Mouse (Mus musculus): ENCODE measurements around the gene Pfas. TPM values are rescaled to one million over a fixed set of nuclear protein-coding genes. Genes with fewer than 3 reads are reported as not detected.
A peak's percentile ranks its signal among the peaks of the same experiment; 100 is the strongest.

The Pfas gene
- total and polyA plus RNA-seq, 2 experiments from 2014 or later = 14.2 to 29.7 TPM

DNA sequence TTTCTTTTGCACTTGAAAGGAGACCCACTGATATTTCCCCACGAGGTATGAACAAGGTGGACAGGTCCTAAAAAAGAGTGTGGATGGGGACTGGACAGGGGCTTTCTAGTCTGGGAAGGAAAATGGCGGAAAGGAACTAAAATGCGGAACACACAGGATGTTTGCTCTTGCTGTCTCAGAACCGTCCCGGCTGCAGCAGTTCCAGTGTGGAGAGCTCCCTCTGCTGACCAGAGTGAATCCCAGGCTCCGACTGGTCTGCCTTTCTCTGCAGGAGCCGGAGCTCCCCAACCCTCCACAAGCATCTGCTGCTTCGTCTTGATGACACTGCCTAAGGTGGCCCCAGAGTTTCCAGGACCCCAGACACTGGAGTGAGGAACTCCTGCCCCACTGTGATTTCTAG, 27.6 kb upstream of the Pfas start:
- peaks cover 33% of the 10 kb centered on the region for H3K36me3 ChIP-seq (ENCODE audit: insufficient read depth)
- H3K4me2 ChIP-seq (ENCODE audit: low read depth) = peak overlapping the region; percentile 53
- peaks cover 19% of the 10 kb centered on the region; the same call in 1 of the 2 replicates for H3K4me1 ChIP-seq (ENCODE audit: insufficient read depth)
- peak; percentile 78 for TF ChIP-seq CTCF (IDR thresholded peaks at IDR 0.05; ENCODE audit: low read depth)
- H3K4me3 ChIP-seq (ENCODE audit: low read depth, low read length) = peak overlapping the region; percentile 75; the same call in 1 of the 2 replicates
- H3K9me3 ChIP-seq (ENCODE audit: low read length) = no peaks in the 10 kb centered on the region
- peak overlapping the region; percentile 84 for H3K27ac ChIP-seq (ENCODE audit: low read depth, low read length)
- peak; percentile 85 for DNase-seq
- ATAC-seq = peak; percentile 38
- H3K9ac ChIP-seq = no peak overlapping the region
- no peaks in the 10 kb centered on the region for H3K27me3 ChIP-seq (ENCODE audit: insufficient read depth, low read length)
- 3% methylated on average over 8 of the region's 8 CpGs for WGBS

DNA sequence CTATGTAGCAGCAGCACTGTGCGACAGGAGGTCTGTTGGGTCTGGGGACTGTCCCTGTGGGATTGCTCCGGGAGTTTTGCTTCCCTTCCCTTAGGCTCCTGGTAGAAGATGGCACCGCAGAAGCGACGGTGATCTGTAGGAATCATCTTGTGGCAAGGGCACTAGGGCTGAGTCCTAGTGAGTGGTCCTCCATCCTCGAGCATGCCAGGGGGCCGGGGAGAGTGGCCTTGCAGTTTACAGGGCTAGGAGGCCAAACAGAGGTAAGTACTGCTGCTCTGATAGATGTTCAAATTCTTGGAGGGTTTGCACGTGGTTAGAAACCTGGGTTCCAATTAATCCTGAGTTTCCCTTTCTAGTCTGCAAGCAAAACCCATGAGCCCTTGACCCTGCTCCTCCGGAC, 27.2 kb upstream of the Pfas start:
- WGBS = 80% methylated on average over 9 of the region's 9 CpGs
- Histone ChIP-seq H3K36me3 (ENCODE audit: insufficient read depth) (peaks cover 37% of the 10 kb centered on the region), H3K4me3 (ENCODE audit: low read depth, low read length) (no peak overlapping the region)

DNA sequence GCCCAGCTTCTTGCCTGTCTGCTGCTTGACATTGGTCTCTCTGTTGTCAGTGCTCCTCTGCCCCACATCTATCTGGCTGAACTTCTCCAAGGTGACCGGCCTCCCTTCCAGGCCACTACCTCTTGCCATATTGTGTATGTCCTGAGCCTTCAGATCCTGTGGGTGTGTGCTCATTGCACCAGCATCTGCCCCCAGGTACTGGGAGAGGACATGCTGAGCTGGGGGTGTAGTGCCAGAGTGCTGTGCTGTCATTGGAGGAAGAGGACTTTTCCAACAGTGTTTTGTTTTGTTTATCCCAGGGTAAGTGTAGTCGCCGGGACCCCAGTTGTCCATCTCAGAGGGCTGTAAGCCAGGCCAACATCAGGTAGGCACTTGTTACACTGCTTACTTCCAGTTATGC, 26.3 kb upstream of the Pfas start:
- ATAC-seq = no peak
- peaks cover 44% of the 10 kb centered on the region for H3K36me3 ChIP-seq (ENCODE audit: insufficient read depth)
- 93% methylated on average over 3 of the region's 3 CpGs for WGBS

More for the DNA sequence above, 27.2 kb upstream of the Pfas start:
- TF ChIP-seq CTCF (IDR thresholded peaks at IDR 0.05; ENCODE audit: low read depth) = no peak
- no peak for DNase-seq
- Histone ChIP-seq H3K27ac (ENCODE audit: low read depth, low read length) (peak overlapping the region; percentile 84), H3K4me2 (ENCODE audit: low read depth) (peak overlapping the region; percentile 53), H3K27me3 (ENCODE audit: insufficient read depth, low read length) (no peaks in the 10 kb centered on the region), H3K9me3 (ENCODE audit: low read length) (no peaks in the 10 kb centered on the region), H3K4me1 (ENCODE audit: insufficient read depth) (peaks cover 19% of the 10 kb centered on the region; the same call in 1 of the 2 replicates), H3K9ac (no peak overlapping the region)
- no peak for ATAC-seq

DNA sequence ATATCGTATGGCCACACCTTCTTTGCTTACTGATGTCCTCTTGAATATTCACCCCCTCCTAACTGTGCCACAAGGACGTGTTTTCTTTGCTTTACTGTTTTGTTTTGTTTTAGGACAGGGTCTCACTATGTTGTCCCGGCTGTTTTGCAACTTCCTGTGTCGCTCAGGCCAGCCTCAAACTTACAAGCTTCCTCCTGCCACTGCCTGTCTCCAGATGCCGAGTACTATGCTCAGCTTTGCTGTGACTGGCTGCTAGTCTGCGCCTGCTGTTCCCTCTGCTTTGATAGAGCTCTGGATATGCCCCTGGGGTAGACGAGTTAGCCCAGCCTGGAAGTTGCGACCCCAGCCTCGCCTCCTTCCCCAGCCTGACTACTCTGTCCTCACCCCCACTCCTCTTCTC, 25.3 kb upstream of the Pfas start:
- DNase-seq = no peak
- no peaks in the 10 kb centered on the region for H3K27me3 ChIP-seq (ENCODE audit: insufficient read depth, low read length)
- 85% methylated on average over 9 of the region's 9 CpGs for WGBS
- no peak for TF ChIP-seq CTCF (IDR thresholded peaks at IDR 0.05; ENCODE audit: low read depth)
- ATAC-seq = no peak
- H3K4me3 ChIP-seq (ENCODE audit: low read depth, low read length) = no peak overlapping the region
- peaks cover 10% of the 10 kb centered on the region; the same call in 1 of the 2 replicates for H3K4me1 ChIP-seq (ENCODE audit: insufficient read depth)
- no peak overlapping the region for H3K4me2 ChIP-seq (ENCODE audit: low read depth)
- H3K9ac ChIP-seq = no peak overlapping the region
- H3K27ac ChIP-seq (ENCODE audit: low read depth, low read length) = no peak overlapping the region
- no peaks in the 10 kb centered on the region for H3K9me3 ChIP-seq (ENCODE audit: low read length)
- H3K36me3 ChIP-seq (ENCODE audit: insufficient read depth) = peaks cover 54% of the 10 kb centered on the region

More for the DNA sequence above, 26.3 kb upstream of the Pfas start:
- Histone ChIP-seq H3K4me2 (ENCODE audit: low read depth) (no peak overlapping the region), H3K27ac (ENCODE audit: low read depth, low read length) (no peak overlapping the region), H3K27me3 (ENCODE audit: insufficient read depth, low read length) (no peaks in the 10 kb centered on the region), H3K4me3 (ENCODE audit: low read depth, low read length) (no peak overlapping the region), H3K9ac (no peak overlapping the region), H3K9me3 (ENCODE audit: low read length) (no peaks in the 10 kb centered on the region), H3K4me1 (ENCODE audit: insufficient read depth) (peaks cover 19% of the 10 kb centered on the region; the same call in 1 of the 2 replicates)
- DNase-seq = no peak
- no peak for TF ChIP-seq CTCF (IDR thresholded peaks at IDR 0.05; ENCODE audit: low read depth)

DNA sequence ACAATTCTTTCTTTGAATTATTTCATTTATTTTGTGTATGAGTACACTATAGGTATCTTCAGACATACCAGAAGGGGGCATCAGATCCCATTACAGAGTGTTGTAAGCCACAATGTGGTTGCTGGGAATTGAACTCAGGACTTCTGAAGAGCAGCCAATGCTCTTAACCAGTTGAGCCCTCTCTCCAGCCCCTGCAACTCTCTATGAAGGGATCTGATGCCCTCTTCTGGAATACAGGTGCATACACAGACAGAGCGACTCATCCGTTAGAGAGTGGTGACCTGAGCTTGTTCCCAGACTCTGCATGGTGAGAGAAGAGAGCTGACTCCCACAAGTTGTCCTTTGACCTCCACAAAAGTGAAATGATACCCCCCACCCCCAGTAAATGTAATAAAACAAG, 20.5 kb upstream of the Pfas start:
- ATAC-seq = no peak
- 64% methylated on average over 2 of the region's 2 CpGs for WGBS
- TF ChIP-seq CTCF (IDR thresholded peaks at IDR 0.05; ENCODE audit: low read depth) = peak; percentile 46

DNA sequence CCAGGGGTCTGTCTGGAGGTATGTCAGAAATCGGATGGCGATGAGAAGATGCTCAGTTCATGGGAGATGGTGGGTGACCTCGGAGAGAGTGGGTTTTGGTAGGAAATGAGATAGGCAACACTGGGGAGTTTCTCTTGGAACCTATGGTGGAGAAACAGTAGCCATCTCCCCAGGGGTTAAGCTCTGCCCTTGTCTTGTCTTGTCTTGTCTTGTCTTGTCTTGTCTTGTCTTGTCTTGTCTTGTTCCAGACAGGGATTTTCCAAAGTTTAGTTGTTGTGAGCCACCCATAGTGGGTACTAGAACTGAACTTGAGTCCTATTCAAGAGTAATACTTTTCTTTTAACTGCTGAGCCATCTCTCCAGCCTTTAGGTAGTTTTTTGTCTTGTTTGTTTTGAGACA, 18.3 kb upstream of the Pfas start:
- no peak for ATAC-seq
- TF ChIP-seq CTCF (IDR thresholded peaks at IDR 0.05; ENCODE audit: low read depth) = no peak
- H3K4me3 ChIP-seq (ENCODE audit: low read depth, low read length) = no peak overlapping the region
- DNase-seq = no peak
- peaks cover 93% of the 10 kb centered on the region for H3K36me3 ChIP-seq (ENCODE audit: insufficient read depth)
- 97% methylated on average over 3 of the region's 3 CpGs for WGBS
- no peaks in the 10 kb centered on the region for H3K9me3 ChIP-seq (ENCODE audit: low read length)
- no peak overlapping the region for H3K27ac ChIP-seq (ENCODE audit: low read depth, low read length)
- no peaks in the 10 kb centered on the region for H3K4me1 ChIP-seq (ENCODE audit: insufficient read depth)
- H3K27me3 ChIP-seq (ENCODE audit: insufficient read depth, low read length) = no peaks in the 10 kb centered on the region
- H3K9ac ChIP-seq = no peak overlapping the region
- H3K4me2 ChIP-seq (ENCODE audit: low read depth) = no peak overlapping the region

More for the DNA sequence above, 20.5 kb upstream of the Pfas start:
- Histone ChIP-seq H3K4me3 (ENCODE audit: low read depth, low read length) (no peak overlapping the region), H3K9ac (no peak overlapping the region), H3K27me3 (ENCODE audit: insufficient read depth, low read length) (no peaks in the 10 kb centered on the region), H3K27ac (ENCODE audit: low read depth, low read length) (no peak overlapping the region), H3K36me3 (ENCODE audit: insufficient read depth) (peaks cover 87% of the 10 kb centered on the region), H3K4me2 (ENCODE audit: low read depth) (no peak overlapping the region), H3K4me1 (ENCODE audit: insufficient read depth) (no peaks in the 10 kb centered on the region), H3K9me3 (ENCODE audit: low read length) (no peaks in the 10 kb centered on the region)
- no peak for DNase-seq

DNA sequence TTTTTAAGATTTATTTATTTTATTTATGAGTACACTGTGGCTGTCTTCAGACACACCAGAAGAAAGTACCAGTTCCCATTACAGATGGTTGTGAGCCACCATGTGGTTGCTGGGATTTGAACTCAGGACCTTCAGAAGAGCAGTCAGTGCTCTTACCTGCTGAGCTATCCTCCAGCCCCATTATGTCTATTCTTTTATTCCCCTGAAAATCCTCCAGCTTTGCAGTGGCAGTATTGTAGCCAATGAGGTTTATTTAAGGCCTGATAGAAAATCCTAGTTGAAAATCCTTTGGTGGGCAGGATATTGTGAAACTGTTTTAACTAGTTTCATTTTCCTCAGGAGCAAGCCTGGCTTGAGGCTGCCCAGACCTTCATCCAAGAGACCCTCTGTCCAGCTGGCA, 12.4 kb upstream of the Pfas start:
- TF ChIP-seq CTCF (IDR thresholded peaks at IDR 0.05; ENCODE audit: low read depth) = no peak

More for the DNA sequence above, 12.4 kb upstream of the Pfas start:
- no peak for ATAC-seq
- Histone ChIP-seq H3K4me3 (ENCODE audit: low read depth, low read length) (no peak overlapping the region), H3K27me3 (ENCODE audit: insufficient read depth, low read length) (no peaks in the 10 kb centered on the region), H3K9ac (no peak overlapping the region), H3K36me3 (ENCODE audit: insufficient read depth) (peaks cover 44% of the 10 kb centered on the region), H3K4me1 (ENCODE audit: insufficient read depth) (peaks cover 7% of the 10 kb centered on the region), H3K27ac (ENCODE audit: low read depth, low read length) (no peak overlapping the region), H3K4me2 (ENCODE audit: low read depth) (no peak overlapping the region), H3K9me3 (ENCODE audit: low read length) (no peaks in the 10 kb centered on the region)
- no peak for DNase-seq
